Mouse (Mus musculus) pancreas, adult 10 weeks (tissue): ENCODE results near the gene C130073F10Rik. TPM values are rescaled to one million over a fixed set of nuclear protein-coding genes. Genes with fewer than 3 reads are reported as not detected.

Experiments used
- polyA plus RNA-seq: library from polyadenylated mRNA; stranded (reverse); fragments of 350-450 nt; fragmentation: Illumina TruSeq; extraction: RNeasy Lipid Tissue Mini Kit (QIAGEN cat#74804); gene quantifications from one replicate; pipeline ENCODE4 v1.2.3, GENCODE M21; 2015; ENCODE audit warnings: low read depth, low replicate concordance; ENCODE audit not compliant: insufficient read depth

The C130073F10Rik gene
- polyA plus RNA-seq: not detected

GRCm38 (mm10) chr4:101893656-101894420 is at the start of gene C130073F10Rik:
Gene C130073F10Rik (minus strand): TSS chr4:101893789.

GRCm38 (mm10) chr4:101940107-101940506 is 46.5 kb upstream of the C130073F10Rik start, which contains the start of gene Gm12794:
Gene Gm12794 (plus strand): TSS chr4:101940407.

DNA sequence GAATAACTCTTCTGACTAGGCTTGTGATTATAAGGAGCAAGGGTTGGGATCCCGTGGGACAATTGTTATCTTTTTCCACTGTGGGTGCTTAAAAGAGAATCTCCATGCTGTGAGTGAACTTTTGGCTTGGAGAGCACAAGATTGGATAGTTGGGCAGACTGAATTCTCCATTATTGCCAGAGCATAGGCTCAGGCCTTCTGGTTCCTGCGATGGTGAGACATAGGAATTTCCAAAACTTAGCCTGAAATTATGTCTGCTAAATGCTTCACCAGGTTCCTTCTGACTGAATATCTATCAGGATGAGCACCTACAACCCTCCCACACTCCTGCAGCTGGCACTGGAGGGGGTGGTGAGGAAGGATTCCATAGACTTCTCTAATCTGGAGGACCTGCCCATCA is 15.2 kb upstream of the C130073F10Rik start, which contains the start of gene Gm12800:
Gene Gm12800 (plus strand): TSS at position 301 of the 400 bp plus-strand sequence.

GRCm38 (mm10) chr4:101843923-101844322 is 49.7 kb downstream of the C130073F10Rik start, which contains the start of gene B020004J07Rik:
Gene B020004J07Rik (minus strand): TSS chr4:101844023.

Other genes starting within 250 kb of the C130073F10Rik start
- 15.8 TPM for gene Leprot, start 246.1 kb downstream of the C130073F10Rik start, polyA plus RNA-seq
- 5.8 TPM for gene Lepr, start 176.4 kb downstream of the C130073F10Rik start, polyA plus RNA-seq
- gene B020004J07Rik, start 49.8 kb downstream of the C130073F10Rik start, polyA plus RNA-seq: not detected
- not detected for gene Gm12800, start 15.3 kb upstream of the C130073F10Rik start, polyA plus RNA-seq
- not detected for gene Gm12794, start 46.6 kb upstream of the C130073F10Rik start, polyA plus RNA-seq
- gene Gm12790, start 87.3 kb upstream of the C130073F10Rik start, polyA plus RNA-seq: not detected
- gene Gm12789, start 92.8 kb upstream of the C130073F10Rik start, polyA plus RNA-seq: not detected
- gene Pde4b, start 193.8 kb upstream of the C130073F10Rik start, polyA plus RNA-seq: 4.7 TPM